ENCODE assay signal across 8 mouse cellular contexts in the genomic region with DNA sequence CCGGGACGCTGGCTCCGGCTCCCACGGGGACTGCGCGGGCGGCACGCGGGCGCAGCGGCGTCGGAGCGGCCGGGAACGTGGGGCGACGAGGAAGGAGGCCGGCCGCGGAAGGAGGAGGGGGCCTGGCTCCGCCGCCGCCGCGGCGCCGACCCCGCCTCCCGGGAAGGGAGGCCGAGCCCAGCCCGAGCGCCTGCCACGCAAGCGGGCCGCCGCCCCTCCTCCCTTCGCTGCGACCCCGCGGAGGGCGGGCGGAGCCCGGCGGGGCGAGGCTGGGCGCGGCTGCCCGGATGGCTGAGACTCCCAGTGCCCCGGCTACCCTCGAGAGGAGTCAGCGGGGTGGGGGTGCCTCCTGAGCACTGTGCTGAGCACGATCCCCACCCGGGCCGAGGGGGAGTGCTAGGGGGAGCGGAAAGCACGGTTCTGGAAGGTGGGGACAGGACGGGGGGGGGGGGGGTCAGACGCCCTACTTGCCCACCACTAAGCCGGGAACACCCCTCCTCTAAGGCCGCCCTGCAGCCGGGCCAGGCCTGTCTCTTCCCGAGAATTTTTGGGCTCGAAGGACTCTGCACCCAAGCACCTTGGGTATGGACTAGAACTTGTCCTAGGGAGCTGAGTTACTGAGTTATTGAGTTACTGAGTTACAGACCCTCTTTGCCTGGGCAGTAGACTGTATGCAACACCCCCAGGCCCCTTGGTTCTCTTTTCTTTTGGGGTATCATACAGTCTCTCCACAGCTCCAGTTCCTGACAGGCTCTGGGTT. TPM values are rescaled to one million over a fixed set of nuclear protein-coding genes. Genes with fewer than 3 reads are reported as not detected.
DNase-seq lines count a peak whose midpoint lies in the region; ATAC-seq and TF ChIP-seq lines count a peak whose summit lies in the region.

A gene (minus strand): TSS at position 151 of the 760 bp plus-strand sequence.

- no peaks in the 10 kb centered on the region for H3K27me3 ChIP-seq in hindbrain, embryonic 16.5 days (replicated peaks; ENCODE audit: control insufficient read depth, insufficient read depth, low read length)
- no peaks in the 10 kb centered on the region; the same call in 1 of the 2 replicates for H3K27me3 ChIP-seq in spleen, adult 2 months (ENCODE audit: control insufficient read depth, insufficient read depth, low read length)

- H3K27ac ChIP-seq in layer of hippocampus, adult 2 months: peak within 1 kb of the TSS; percentile 64
- H3K27ac ChIP-seq in hindbrain, embryonic 16.5 days (ENCODE audit: low read depth, low read length): peak within 1 kb of the TSS; percentile 91
- H3K27ac ChIP-seq in spleen, adult 2 months (ENCODE audit: insufficient read depth, low read length): peak within 1 kb of the TSS; percentile 49; the same call in 1 of the 2 replicates

- intact Hi-C loops in left cerebral cortex, postnatal 36 days (cut with DNase I): loop anchor here (5.0 kb wide), 2 partner anchors 43 to 88 kb away; a partner anchor contains a TSS

- peak within 1 kb of the TSS; percentile 79 for H3K4me2 ChIP-seq in hindbrain, embryonic 16.5 days (ENCODE audit: low read length)

- WGBS in hindbrain, embryonic 16.5 days: 2% methylated on average over 32 of the region's 64 CpGs
- under 1% methylated on average over 44 of the region's 64 CpGs for WGBS in spleen, adult 2 months

- H3K4me1 ChIP-seq in hindbrain, embryonic 16.5 days (ENCODE audit: control insufficient read depth, insufficient read depth, low read depth, low read length): peaks cover 33% of the 10 kb centered on the region
- peaks cover 12% of the 10 kb centered on the region; the same call in 1 of the 2 replicates for H3K4me1 ChIP-seq in spleen, adult 2 months (ENCODE audit: control insufficient read depth, insufficient read depth, insufficient read length)

- DNase-seq in layer of hippocampus, adult 2 months (ENCODE audit: low spot score in 2 of 2): peak in 1 of 2 experiments; percentile 51
- DNase-seq in layer of hippocampus, adult 9-10 months (ENCODE audit: low spot score): no peak
- DNase-seq in cerebellum, postnatal 4 days (ENCODE audit: low spot score in 2 of 2): peak; percentile 41 to 76
- DNase-seq in gastrocnemius, postnatal 10 days: peak; percentile 75
- DNase-seq in left cerebral cortex, postnatal 36 days (ENCODE audit: low spot score in 2 of 2): peak; percentile 42 to 68
- DNase-seq in mesoderm, embryonic 11.5 days (ENCODE audit: low read depth, low spot score): peak; percentile 84
- peak in 1 of 2 experiments; percentile 45 for DNase-seq in spleen, adult 2 months (ENCODE audit: low read depth in 1 of 2, low spot score in 2 of 2)

- TF ChIP-seq POLR2A in spleen, adult 2 months (IDR thresholded peaks at IDR 0.05; ENCODE audit: low read depth, low read length): no peak

- H3K9me3 ChIP-seq in hindbrain, embryonic 16.5 days (ENCODE audit: control insufficient read depth, low read length): no peaks in the 10 kb centered on the region

- no peaks in the 10 kb centered on the region for H3K36me3 ChIP-seq in hindbrain, embryonic 16.5 days (ENCODE audit: control insufficient read depth, insufficient read depth, low read length)
- H3K36me3 ChIP-seq in spleen, adult 2 months (ENCODE audit: control insufficient read depth, insufficient read depth, low read length): no peaks in the 10 kb centered on the region

- TF ChIP-seq CTCF in layer of hippocampus, adult 2 months (conservative IDR thresholded peaks at IDR 0.05): no peak
- no peak for TF ChIP-seq CTCF in spleen, adult 2 months (IDR thresholded peaks at IDR 0.05; ENCODE audit: extremely low read depth, insufficient read depth, insufficient read length, insufficient replicate concordance)

- peak within 1 kb of the TSS; percentile 66 for H3K4me3 ChIP-seq in layer of hippocampus, adult 2 months
- H3K4me3 ChIP-seq in hindbrain, embryonic 16.5 days (ENCODE audit: low read length): peak within 1 kb of the TSS; percentile 80
- H3K4me3 ChIP-seq in spleen, adult 2 months (ENCODE audit: extremely low read depth, insufficient read depth, insufficient read length): peak within 1 kb of the TSS; percentile 67

- H3K9ac ChIP-seq in hindbrain, embryonic 16.5 days (ENCODE audit: low read depth, low read length): peak within 1 kb of the TSS; percentile 95

- ATAC-seq in hindbrain, embryonic 16.5 days: peak; percentile 88

RNA-seq across cellular contexts. Expression of the gene that starts here (rescaled TPM):
- total RNA-seq in layer of hippocampus, adult 2 months (2021): 10 to 100 TPM; 20.2 to 20.3 TPM
- total RNA-seq in gastrocnemius, postnatal 10 days (2021): 10 to 100 TPM; 68.6 to 92.0 TPM
- 24.2 and 51.3 TPM in 2 replicates for polyA plus RNA-seq in hindbrain, embryonic 16.5 days (2015; fragmentation: Nextera tagmentation; extraction: Ambion mirVana)
- 10 to 100 TPM; 22.3 to 23.5 TPM for total RNA-seq in left cerebral cortex, postnatal 36 days (2021)
- 10.5 and 14.4 TPM in 2 replicates for polyA plus RNA-seq in spleen, adult 2 months (2012; rRNA removed)
